Comparison of ENCODE assay signal across 8 mouse cellular contexts in genomic region chr5:30666391-30667195, GRCm38 (mm10). TPM values are rescaled to one million over a fixed set of nuclear protein-coding genes. Genes with fewer than 3 reads are reported as not detected.
DNase-seq lines count a peak whose midpoint lies in the region; ATAC-seq lines count a peak whose summit lies in the region.

Cenpa (plus strand) TSS chr5:30666777.

- peak within 1 kb of the TSS; percentile 82 for H3K4me3 ChIP-seq in heart, embryonic 10.5 days
- peak within 1 kb of the TSS; percentile 91 for H3K4me3 ChIP-seq in kidney, embryonic 15.5 days (replicated peaks)

- H3K4me1 ChIP-seq in heart, embryonic 10.5 days = peaks cover 20% of the 10 kb centered on the region
- H3K4me1 ChIP-seq in kidney, embryonic 15.5 days = peaks cover 23% of the 10 kb centered on the region

- peaks cover 34% of the 10 kb centered on the region for H3K36me3 ChIP-seq in heart, embryonic 10.5 days
- H3K36me3 ChIP-seq in kidney, embryonic 15.5 days = peaks cover 33% of the 10 kb centered on the region

- WGBS in heart, embryonic 10.5 days = under 1% methylated on average over 40 of the region's 40 CpGs
- under 1% methylated on average over 40 of the region's 40 CpGs for WGBS in kidney, embryonic 15.5 days

- no peaks in the 10 kb centered on the region for H3K27me3 ChIP-seq in heart, embryonic 10.5 days (ENCODE audit: insufficient read depth, poor library complexity, severe bottlenecking)
- no peaks in the 10 kb centered on the region for H3K27me3 ChIP-seq in kidney, embryonic 15.5 days

- H3K27ac ChIP-seq in heart, embryonic 10.5 days = peak within 1 kb of the TSS; percentile 93
- H3K27ac ChIP-seq in kidney, embryonic 15.5 days = peak within 1 kb of the TSS; percentile 94

- peak; percentile 86 to 89 for DNase-seq in B cell, adult 2 months
- peak; percentile 98 for DNase-seq in brain, adult 2 months (ENCODE audit: low read depth, low spot score)
- DNase-seq in heart, embryonic 10.5 days (ENCODE audit: low spot score) = peak; percentile 97
- peak; percentile 91 for DNase-seq in liver
- DNase-seq in spleen, postnatal 4 days (ENCODE audit: low spot score in 2 of 2) = peak; percentile 90

- H3K9me3 ChIP-seq in heart, embryonic 10.5 days = no peaks in the 10 kb centered on the region
- no peaks in the 10 kb centered on the region for H3K9me3 ChIP-seq in kidney, embryonic 15.5 days (replicated peaks)

- H3K9ac ChIP-seq in kidney, embryonic 15.5 days = peak within 1 kb of the TSS; percentile 83

- peak; percentile 94 for ATAC-seq in erythroblast, adult 5-6 weeks (replicated peaks; ENCODE audit: low FRiP score, poor library complexity, severe bottlenecking)
- ATAC-seq in kidney, embryonic 15.5 days (replicated peaks; ENCODE audit: low FRiP score) = peak; percentile 96
- peak; percentile 91 for ATAC-seq in monocyte, adult 5-6 weeks (replicated peaks; ENCODE audit: insufficient number of reproducible peaks, low FRiP score, low TSS enrichment, poor library complexity, severe bottlenecking)

- peak within 1 kb of the TSS; percentile 67 for H3K4me2 ChIP-seq in kidney, embryonic 15.5 days

RNA-seq across cellular contexts. Expression of gene Cenpa, which starts in this region (rescaled TPM):
- 79.8 and 117 TPM in 2 replicates for total RNA-seq in erythroblast, adult 5-6 weeks (2015; ENCODE audit: low replicate concordance)
- total RNA-seq in erythroblast, adult 5-6 weeks (2017; ENCODE audit: low replicate concordance) = 67.2 and 74.4 TPM in 2 replicates
- polyA plus RNA-seq in heart, embryonic 10.5 days (2016; fragmentation: Nextera tagmentation; extraction: Ambion mirVana) = 323 and 372 TPM in 2 replicates
- 298 and 308 TPM in 2 replicates for polyA plus RNA-seq in kidney, embryonic 15.5 days (2015; fragmentation: Nextera tagmentation; extraction: Ambion mirVana)
- 19.9 to 42.7 TPM (median 24.6 TPM) in 3 replicates for total RNA-seq in monocyte, adult 5-6 weeks (2017)

Comparison
In these comparisons a context has a peak if more than half of its experiments do, and no peak if none do; other contexts are left out.
1. Peak in every context shown above with its lines: DNase-seq, ATAC-seq, H3K4me3 ChIP-seq and H3K27ac ChIP-seq.